Mouse (Mus musculus): ENCODE results near the gene Swi5.
A peak's percentile ranks its signal among the peaks of the same experiment; 100 is the strongest.
"Not testable (repeated sequence)": the region's sequence is repeated elsewhere in the genome, so short reads cannot be mapped to it uniquely, and the experiment has no call there.

The Swi5 gene

DNA sequence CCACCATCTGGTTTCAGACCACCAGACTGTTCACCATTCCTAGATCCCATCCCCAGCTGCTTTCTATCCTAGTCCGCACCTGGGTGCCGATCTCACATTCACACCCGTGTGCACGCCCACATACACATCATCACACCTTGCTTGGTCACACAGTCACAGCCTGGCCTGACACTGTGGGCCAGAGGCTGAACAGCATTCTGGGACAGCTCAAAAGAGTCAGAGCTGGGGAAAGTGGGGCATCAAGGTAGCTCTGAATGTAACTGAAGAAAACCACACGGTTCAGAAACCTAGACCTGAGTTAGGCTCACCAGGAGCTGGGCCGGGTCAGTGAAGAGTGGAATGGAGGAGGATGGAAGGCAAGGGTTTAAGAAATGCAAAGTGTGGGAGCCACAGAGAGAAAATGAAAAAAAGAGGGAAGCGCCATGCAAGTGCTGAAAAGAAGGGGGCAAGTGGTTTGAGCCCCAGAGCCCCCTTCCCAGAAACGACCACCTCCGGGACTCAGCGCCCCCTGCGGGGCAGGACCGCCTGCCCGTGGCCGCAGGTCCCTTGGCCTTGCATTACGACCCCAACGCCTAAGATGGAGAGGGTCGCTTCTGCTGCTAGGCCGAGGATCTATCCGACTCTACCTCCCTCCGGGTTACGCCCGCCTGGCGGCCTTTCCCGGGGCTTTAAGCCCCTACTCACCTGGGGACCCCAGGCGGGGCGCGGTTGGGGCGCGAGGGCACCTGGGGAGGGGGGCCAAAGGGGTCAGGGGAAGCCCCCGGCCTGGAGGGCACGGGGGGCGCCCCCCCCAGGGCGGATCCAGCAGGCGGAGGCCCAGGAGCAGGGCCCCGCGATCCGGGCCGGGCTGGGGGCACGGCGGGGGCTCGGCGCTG is 23.8 kb upstream of the Swi5 start:
- no peak for DNase-seq (ENCODE audit: extremely low read depth, insufficient read length, low spot score)

DNA sequence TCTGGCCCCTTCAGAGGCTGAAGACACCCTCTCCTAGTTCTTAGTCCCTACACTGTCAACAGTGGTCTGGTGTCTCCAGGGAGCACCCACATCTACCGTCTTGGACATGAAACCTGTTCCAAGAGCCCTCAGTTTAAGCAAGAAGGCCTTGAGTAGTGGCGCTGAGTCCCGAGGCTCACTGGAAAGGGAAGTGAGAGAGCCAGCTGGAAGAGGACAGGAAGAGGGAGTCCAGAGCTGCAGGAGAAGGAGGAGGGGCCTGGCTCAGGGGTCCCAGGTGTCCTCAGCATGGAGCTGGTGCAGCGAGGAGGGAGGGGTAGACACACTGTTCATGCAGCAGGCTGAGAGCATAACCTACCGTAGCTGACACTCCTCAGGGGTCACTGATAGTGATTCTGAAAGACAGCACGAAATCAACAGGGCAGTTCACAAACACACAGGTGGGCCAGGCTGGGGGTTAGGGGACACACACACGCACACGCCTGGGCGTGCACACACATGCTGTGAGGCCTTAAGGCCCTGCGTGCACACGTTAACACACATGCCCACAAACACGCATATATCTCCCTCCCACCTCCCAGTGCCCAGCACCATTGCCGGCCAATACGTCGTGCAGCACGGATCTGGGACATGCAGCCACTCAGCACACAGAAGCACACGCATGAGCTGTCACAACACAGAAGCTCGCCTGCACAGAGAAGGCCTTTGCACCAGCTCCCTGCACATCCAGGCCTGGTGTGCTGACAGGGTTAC is 22.4 kb upstream of the Swi5 start:
- no peak for DNase-seq (ENCODE audit: extremely low read depth, insufficient read length, low spot score)

DNA sequence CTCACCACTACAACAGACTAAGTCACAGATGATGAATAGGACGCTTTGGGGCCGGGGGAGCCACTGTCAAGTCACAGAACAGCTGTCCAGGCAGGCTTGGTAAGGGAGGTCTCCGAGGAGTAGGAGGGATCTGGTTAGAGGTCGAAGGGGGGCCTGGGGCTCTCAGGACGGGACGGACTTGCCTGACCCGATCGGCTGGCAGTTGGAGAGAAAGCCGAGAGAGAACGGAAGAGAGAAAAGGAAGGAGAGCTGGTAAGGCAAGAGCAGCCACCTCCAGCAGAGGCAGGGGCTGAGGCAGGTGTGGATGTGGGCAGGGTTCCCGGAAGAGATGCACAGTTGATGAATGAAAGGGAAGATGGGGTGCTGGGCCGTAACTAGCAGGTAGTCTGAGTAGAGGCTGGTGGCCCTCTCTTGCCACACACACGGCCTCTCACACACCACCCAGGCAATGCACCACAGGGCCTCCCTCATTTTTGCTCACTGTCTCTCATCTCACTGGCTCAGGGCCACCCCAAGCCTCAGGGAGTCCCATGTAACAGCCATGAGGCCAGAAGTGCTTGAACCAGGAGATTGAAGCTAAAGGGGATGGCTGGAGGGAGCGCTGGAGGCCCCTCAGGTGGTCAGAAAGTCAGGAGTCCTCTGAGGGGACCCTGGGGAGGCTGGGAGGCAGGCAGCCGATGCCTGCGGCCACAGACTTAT is 21.1 kb upstream of the Swi5 start:
- DNase-seq (ENCODE audit: extremely low read depth, insufficient read length, low spot score), result no peak

DNA sequence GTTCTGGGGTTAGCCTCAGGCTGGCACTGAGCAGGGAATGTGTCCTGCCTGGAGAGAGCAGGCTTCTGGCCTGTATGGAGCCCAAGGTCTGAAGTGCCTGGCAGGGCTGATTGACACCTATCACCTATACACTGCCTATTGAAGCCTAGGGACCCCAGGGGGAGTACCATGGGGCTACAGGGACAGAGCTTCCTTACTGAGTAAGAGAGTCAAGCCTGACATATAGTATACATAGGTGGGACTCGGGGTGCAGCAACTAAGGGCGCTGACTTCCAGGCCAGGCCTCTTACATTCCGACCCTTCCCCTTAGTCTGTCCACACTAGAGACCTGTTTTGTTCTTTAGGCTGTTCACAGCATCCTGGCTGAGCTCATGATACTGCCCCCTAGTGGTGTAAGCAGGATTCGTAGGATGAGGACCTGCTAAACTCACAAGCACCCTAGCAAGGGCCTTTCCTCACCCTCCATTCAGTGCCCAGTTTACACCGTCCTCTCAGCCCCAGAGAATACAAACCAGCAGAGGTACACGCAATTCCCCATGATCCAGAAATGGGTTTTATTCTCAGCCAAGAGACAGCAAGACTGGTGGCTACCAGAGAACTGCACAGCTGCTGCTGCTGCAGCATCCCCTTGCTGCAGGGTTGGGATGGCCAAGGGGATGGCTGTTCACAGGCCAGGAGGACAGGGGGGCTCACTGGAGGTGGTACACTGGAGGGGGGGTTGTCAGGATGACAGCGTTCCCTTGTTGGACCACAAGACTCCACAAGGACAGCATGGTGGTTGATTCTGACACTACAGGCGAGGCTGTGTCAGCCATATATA is 20.3 kb upstream of the Swi5 start:
- DNase-seq (ENCODE audit: extremely low read depth, insufficient read length, low spot score), result no peak

DNA sequence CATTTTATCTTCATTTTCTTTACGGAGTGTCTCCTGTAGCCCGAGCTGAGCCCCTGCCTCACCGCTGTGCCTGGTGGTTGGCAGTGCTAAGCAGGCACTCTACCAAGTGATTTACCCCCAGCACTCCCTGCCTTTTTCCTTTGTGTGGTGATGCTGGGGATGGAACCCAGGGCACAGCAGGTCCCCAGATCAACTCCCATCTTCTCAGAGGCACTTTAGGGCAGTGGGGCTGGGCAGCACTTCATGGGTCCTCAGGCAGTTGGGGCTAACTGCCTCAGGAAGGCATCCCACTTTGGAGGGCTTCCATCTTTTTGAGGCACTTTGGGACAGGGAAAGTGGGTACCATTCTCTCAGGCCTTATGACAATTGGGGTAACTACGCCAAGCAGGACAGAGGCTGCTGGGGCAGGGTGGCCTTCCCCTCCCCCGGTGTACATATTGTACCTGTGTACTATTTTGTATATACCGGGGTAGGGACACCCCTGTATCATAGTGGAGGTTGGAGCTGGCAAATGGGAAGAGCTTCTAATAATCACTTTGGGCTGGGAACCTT is 19.4 kb upstream of the Swi5 start:
- DNase-seq (ENCODE audit: extremely low read depth, insufficient read length, low spot score), result no peak

DNA sequence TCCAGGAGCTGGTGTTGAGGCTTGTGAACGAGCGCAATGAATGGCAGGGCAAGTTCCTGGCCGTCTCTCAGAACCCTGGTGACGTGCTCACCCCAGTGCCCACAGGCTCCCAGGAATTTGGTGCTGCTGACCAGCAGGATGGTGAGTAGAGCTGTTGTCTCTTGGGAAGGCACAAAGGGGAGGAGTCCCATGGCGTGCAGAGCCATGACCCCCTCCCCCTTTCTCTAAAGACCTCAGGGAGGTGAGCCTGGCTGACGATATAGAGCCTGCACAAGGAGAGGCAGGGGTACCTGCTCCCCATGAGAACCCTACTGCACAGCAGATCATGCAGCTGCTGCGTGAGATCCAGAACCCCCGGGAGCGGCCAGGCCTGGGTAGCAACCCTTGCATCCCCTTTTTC is 18.3 kb upstream of the Swi5 start:
- DNase-seq (ENCODE audit: extremely low read depth, insufficient read length, low spot score), result no peak

DNA sequence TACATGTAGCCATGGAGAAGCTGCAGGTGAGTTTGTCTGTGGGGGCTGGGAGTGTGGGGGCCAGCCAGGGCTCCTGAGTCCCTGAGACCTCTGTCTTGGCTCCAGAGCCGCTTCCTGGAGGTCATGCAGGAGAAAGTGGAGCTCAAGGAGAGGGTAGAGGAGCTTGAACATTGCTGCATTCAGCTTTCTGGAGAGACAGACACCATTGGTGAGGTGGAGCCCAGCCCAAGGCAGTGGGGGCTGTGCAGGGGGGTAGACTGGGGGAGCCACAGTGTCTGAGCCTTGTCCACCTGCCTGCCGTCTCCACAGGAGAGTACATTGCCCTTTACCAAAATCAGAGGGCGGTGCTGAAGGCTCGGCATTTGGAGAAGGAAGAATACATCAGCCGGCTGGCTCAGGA is 17.8 kb upstream of the Swi5 start:
- DNase-seq (ENCODE audit: extremely low read depth, insufficient read length, low spot score), result no peak

DNA sequence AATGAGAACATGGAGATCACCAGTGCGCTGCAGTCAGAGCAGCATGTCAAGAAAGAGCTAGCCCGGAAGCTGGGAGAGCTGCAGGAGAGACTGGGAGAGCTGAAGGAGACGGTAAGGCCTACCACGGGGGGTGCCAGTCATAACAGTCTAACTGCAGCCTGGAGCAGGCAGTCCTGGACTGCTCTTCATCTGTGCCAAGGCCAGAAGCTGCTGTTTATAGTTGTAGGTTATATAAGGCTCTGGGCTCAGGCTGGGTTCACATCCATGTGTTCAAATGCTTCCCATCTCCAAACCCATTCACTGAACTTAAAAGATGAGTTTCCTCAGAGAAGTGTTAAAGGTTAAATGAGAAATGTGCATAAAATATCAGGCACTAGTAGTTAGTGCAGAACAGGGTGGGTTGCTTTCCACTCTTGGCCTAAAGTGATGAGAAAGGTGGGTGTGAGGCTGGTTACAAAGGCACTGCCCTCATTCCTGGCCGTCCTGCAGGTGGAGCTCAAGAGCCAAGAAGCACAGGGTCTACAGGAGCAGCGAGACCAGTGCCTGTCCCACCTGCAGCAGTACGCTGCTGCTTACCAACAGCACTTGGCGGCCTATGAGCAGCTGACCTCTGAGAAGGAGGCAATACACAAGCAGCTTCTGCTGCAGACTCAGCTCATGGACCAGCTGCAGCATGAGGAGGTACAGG is 16.4 kb upstream of the Swi5 start:
- no peak for DNase-seq (ENCODE audit: extremely low read depth, insufficient read length, low spot score)

DNA sequence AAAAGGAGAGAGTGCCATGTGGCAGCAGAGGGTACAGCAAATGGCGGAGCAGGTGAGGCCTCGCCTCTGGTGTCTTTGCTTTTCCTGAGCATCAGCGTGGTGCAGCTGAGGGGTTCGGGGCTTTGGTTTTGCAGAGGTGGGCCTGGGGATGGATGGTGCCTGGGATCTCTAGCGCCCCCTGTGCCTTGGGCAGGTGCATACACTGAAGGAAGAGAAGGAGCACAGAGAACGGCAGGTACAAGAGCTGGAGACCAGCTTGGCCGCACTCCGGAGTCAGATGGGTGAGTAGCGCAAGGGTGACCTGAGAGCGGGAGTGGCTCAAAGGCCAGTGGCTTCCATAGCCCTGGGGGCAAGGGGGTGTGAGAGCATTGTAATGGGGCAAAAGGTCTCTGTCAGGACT is 15.1 kb upstream of the Swi5 start:
- DNase-seq (ENCODE audit: extremely low read depth, insufficient read length, low spot score), result no peak

DNA sequence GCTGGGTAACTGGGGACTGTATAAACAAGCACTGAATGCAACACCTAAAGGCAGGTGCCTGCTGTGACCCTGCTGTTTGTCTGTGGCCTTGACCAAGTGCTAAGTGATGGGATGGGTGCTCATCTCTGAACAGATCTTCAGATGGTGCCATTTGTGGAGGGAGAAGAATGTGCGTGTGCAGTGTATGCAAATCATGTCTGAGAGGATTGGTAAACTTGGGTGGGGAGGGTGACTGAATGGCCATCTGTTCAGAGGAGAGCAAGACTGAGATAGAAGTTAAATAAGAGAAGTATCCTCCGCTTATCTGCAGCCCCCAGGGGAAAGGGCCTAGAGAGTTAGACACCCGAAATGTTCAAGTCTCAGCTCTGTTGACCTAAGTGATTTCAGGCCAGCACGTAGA is 11.6 kb upstream of the Swi5 start:
- DNase-seq (ENCODE audit: extremely low read depth, insufficient read length, low spot score), result no peak

DNA sequence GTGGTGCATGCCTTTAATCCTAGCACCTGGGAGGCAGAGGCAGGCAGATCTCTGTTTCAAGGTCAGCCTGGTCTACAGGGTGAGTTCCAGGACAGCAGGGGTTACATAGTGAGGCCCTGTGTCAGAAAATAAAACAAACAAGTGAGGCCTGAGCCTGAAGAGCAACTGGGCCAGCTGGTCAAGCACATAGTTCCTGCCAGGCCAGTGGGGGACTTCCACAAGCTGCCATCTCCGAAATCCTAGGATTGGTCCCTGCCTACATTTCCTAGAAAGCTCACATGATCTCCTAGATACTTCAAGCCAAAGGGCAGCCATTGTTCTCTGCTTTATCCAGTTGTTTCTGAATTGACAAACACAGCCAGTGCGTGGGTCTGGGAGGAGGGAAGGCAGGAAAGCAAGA is 8.0 kb upstream of the Swi5 start:
- DNase-seq (ENCODE audit: extremely low read depth, insufficient read length, low spot score), result not testable (repeated sequence)

DNA sequence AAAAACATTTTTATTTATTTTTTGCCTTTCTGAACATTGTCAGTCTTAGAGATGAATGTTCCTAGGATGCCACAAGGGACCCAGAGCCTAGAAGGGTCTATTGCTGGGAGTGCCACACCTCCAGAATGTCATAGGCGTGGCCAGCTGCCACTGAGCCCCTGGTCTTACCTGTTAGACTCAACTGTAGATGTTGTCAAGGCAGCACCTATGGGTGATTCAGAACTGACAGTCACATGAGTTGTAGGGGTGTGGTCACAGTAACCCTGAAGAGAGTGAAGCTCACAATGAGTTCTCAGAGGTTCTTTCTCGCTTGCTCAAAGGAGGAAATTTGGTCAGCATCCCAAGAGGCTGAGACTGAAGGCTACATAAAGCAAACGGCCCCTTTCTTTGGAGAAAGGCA is 7.4 kb upstream of the Swi5 start:
- no peak for DNase-seq (ENCODE audit: extremely low read depth, insufficient read length, low spot score)

DNA sequence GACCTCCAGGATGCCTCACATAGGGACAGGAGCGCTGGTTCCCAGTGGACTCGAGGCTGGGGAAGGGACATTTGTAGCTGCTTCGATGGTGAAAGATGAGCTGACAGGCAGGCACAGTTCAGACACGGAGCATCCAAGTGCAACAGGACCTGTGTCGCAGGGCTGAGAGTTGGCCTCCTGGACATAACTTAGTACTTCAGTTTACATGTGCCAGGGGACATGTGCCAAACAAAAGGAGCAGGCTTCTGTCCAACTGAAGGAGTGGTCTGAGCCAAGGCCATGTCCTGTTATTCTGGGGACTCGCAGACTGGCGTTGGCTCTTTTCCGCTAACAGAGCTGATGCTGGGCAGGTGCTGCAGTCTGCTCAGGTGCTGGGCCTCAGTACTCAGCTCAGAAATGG is 6.5 kb upstream of the Swi5 start:
- no peak for DNase-seq (ENCODE audit: extremely low read depth, insufficient read length, low spot score)

DNA sequence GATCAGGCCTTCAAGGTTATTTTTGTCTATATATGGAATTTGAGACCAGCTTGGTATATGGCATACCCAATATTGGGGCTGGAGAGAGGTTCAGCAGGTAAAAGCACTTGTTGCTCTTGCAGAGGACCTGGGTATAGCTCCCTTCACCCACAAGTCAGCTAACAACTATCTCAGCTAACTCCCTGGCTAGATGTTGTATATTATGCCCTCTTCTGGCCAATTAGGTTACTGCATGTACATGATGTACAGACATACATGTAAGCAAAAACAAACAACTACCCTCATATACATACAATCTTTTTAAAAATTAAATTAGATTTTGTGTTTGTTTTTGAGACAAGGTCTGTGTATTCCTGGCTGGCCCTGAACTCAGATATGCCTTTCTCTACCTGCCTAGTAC is 1.7 kb upstream of the Swi5 start:
- DNase-seq (ENCODE audit: extremely low read depth, insufficient read length, low spot score), result no peak

DNA sequence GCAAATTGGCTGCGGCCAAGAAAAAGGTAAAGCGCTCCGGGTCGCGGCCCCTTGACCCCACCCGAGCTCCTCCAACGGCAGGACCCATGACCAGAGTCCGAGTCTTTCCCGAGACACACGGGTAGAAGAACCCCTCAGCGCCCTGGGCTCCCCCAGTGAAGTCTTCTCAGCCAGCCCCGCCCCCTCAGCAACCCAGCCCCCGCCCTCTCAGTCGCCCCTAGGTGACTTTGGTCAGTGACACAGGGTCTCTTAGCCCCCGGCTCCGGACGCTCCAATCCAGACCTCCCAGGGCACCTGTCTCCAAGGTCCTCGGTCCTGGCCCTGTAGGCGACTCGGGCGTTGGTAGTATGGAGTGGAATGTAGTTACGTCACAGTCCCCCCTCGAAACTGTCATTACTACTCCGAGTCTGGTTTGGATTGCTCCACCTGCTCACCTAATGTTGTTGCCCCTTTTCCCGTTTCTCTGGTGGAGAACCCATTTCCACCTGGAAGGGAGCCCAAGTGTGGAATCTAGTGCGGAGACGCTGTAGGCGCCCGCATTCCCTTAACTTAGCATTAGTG is 576 bp upstream of the Swi5 start:
- no peak for DNase-seq (ENCODE audit: extremely low read depth, insufficient read length, low spot score)

DNA sequence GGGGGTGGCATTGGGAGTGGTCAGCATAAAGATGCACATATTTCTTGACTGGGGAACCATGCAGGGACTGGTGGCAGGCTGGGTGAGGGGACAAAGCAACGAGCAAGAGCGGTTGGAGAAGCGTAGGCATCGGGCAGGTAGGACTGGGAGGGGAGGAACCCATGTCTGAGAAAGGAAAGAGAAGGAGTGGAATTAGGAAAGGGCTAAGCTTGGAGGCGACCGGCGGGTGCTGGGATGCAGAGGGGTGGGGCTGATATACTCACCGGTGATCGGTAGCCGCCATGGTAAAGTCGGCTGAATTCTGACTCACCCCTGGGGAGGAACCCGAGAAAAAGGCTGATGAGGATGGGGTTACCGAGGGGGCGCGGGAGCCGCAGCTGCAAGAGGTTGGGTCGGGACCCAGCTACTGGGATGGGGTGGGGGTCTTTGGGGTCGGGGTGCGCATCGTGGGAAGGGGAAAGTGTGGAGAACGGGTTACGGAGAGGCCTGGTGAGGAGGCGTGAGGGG is 488 bp downstream of the Swi5 start, which contains the start of gene Golga2:
Gene Golga2 (plus strand): TSS at position 51 of the 507 bp plus-strand sequence.
- DNase-seq (ENCODE audit: extremely low read depth, insufficient read length, low spot score), result no peak

DNA sequence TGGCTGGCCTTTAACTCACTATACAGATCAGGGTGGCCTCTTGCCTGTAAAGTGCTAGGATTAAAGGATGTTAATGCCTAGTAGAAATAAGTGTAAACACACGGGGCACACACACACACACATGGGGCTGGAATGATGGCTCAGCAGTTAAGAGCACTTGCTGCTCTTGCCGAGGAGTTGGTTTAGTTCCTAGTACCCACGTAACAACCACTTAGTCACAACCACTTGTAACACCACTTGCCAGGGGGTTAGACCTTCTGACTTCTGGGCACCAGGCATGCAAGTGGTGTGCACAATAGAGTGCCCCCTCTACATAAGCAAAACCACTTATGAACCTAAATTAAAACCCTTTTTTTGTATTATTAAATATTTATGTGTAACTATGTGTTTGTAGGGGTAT is 3.9 kb downstream of the Swi5 start:
- DNase-seq (ENCODE audit: extremely low read depth, insufficient read length, low spot score), result no peak

DNA sequence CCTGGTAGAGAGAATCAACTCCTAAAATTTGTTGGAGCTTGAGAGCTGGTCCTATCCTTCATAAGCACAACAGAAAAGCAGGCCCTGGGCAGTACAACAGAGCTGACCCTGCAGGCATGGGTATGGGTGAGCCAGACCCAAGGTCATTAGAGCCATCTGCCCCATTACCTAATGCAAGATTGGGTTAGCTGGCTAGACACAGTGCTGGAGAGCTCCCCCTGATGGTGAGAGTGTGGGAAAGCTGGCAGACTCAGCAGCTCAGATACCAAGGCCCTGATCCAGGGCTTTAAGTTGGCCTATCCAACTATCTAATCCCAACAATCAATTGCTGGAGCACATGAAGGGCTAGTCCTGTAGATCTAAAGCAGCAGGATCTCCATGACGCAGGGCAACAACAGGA is 5.1 kb downstream of the Swi5 start:
- DNase-seq (ENCODE audit: extremely low read depth, insufficient read length, low spot score), result peak; percentile 20

DNA sequence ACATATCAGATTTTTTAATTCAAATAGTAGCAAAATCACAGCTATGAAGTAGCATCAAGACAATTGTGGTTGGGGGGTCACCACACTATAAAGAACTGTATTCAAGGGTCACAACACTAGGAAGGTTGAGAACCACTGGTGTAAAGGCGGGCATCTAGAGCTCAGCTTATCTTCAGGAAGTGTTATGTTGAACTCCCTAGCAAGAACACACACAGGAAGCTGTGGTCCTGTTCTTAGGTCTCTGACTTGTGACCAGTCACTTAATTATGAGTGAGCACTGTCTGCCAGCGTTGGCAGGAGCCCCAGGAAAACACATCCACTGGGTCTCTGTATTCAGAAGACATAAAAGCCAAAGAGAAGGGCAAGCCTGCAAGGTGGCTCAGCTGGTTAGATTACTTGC is 5.6 kb downstream of the Swi5 start:
- DNase-seq (ENCODE audit: extremely low read depth, insufficient read length, low spot score), result no peak
